Mouse (Mus musculus) bone marrow macrophage, adult 2 months (primary cell): ENCODE data around the gene Smim7. TPM values are rescaled to one million over a fixed set of nuclear protein-coding genes. Genes with fewer than 3 reads are reported as not detected.

Experiments
- H3K27ac ChIP-seq: 2 replicates; pipeline ENCODE4 v1.5.1; 2012; ENCODE audit warnings: low read depth, low read length; ENCODE audit not compliant: insufficient read depth
- H3K4me1 ChIP-seq: 2 replicates; pipeline ENCODE4 v1.6.1; 2012; ENCODE audit warnings: low read length; ENCODE audit not compliant: control insufficient read depth, insufficient read depth
- H3K4me3 ChIP-seq: 2 replicates; pipeline ENCODE4 v1.5.1; 2012; ENCODE audit warnings: mild to moderate bottlenecking, low read length, moderate library complexity; ENCODE audit not compliant: insufficient read depth
- CTCF ChIP-seq: IDR thresholded peaks from 2 replicates; pipeline ENCODE4 v1.5.1; 2012; ENCODE audit warnings: low read depth, mild to moderate bottlenecking, low read length, moderate library complexity
- POLR2A ChIP-seq: IDR thresholded peaks from 2 replicates; pipeline ENCODE4 v1.6.1; 2012; ENCODE audit warnings: mild to moderate bottlenecking, low read depth, low read length, borderline replicate concordance
- polyA plus RNA-seq: library from polyadenylated mRNA; stranded (reverse); fragments of >200 nt; gene quantifications from 2 replicates; pipeline ENCODE4 v1.2.4, GENCODE M21; 2012; ENCODE audit not compliant: missing spikeins, insufficient read depth, insufficient read length

Gene Smim7
- polyA plus RNA-seq, 1 experiment, result 68.6 TPM

GRCm38 (mm10) chr8:72577266-72577665 is 6.4 kb upstream of the Smim7 start:
- Histone ChIP-seq H3K4me1 (peaks cover 9% of the 10 kb centered on the region), H3K4me3 (no peak overlapping the region), H3K27ac (no peak overlapping the region)
- TF ChIP-seq CTCF (no peak), POLR2A (no peak)

GRCm38 (mm10) chr8:72575915-72576314 is 5.0 kb upstream of the Smim7 start:
- no peak overlapping the region for H3K4me3 ChIP-seq
- TF ChIP-seq POLR2A, result no peak
- TF ChIP-seq CTCF, result no peak

GRCm38 (mm10) chr8:72573450-72573849 is 2.6 kb upstream of the Smim7 start:
- Histone ChIP-seq H3K4me3 (no peak overlapping the region), H3K4me1 (peaks cover 8% of the 10 kb centered on the region), H3K27ac (no peak overlapping the region)
- TF ChIP-seq CTCF, result no peak
- TF ChIP-seq POLR2A, result no peak

More at GRCm38 (mm10) chr8:72575915-72576314, 5.0 kb upstream of the Smim7 start:
- H3K4me1 ChIP-seq, result peaks cover 3% of the 10 kb centered on the region; the same call in 1 of the 2 replicates
- H3K27ac ChIP-seq, result no peak overlapping the region

- TF ChIP-seq POLR2A (no peak), CTCF (no peak)
- Histone ChIP-seq H3K4me3 (peak overlapping the region; percentile 79), H3K27ac (no peak overlapping the region), H3K4me1 (peaks cover 8% of the 10 kb centered on the region)
Measured at GRCm38 (mm10) chr8:72572507-72572906, 1.6 kb upstream of the Smim7 start.

- TF ChIP-seq CTCF, result no peak
- no peak for TF ChIP-seq POLR2A
- Histone ChIP-seq H3K4me3 (peak within 1 kb of the TSS; percentile 79), H3K27ac (peak within 1 kb of the TSS; percentile 81), H3K4me1 (peaks cover 8% of the 10 kb centered on the region)
Measured at GRCm38 (mm10) chr8:72571611-72572473, 954 bp upstream of the Smim7 start, which contains the start of gene Tmem38a. Tmem38a (plus strand) TSS chr8:72572055.

- TF ChIP-seq POLR2A, result no peak
- no peak for TF ChIP-seq CTCF
- no peak overlapping the region for H3K4me3 ChIP-seq
- H3K27ac ChIP-seq, result no peak overlapping the region
- H3K4me1 ChIP-seq, result peaks cover 5% of the 10 kb centered on the region
Measured at GRCm38 (mm10) chr8:72565970-72566369, 4.9 kb downstream of the Smim7 start.

GRCm38 (mm10) chr8:72561111-72561689 is 9.7 kb downstream of the Smim7 start:
- Histone ChIP-seq H3K4me1 (no peaks in the 10 kb centered on the region), H3K4me3 (no peak overlapping the region), H3K27ac (no peak overlapping the region)
- TF ChIP-seq CTCF, result no peak
- TF ChIP-seq POLR2A, result no peak

GRCm38 (mm10) chr8:72555770-72556169 is 15.1 kb downstream of the Smim7 start:
- TF ChIP-seq CTCF (no peak), POLR2A (no peak)
- Histone ChIP-seq H3K27ac (no peak overlapping the region), H3K4me1 (no peaks in the 10 kb centered on the region)

GRCm38 (mm10) chr8:72549314-72549892 is 21.5 kb downstream of the Smim7 start:
- H3K27ac ChIP-seq, result 0 out of 2 replicates have a peak overlapping the region, but pooled peaks have one; percentile 13
- peaks cover 8% of the 10 kb centered on the region for H3K4me1 ChIP-seq
- H3K4me3 ChIP-seq, result peak overlapping the region; percentile 91
- no peak for TF ChIP-seq POLR2A
- TF ChIP-seq CTCF, result no peak

More at GRCm38 (mm10) chr8:72555770-72556169, 15.1 kb downstream of the Smim7 start:
- H3K4me3 ChIP-seq, result no peak overlapping the region

GRCm38 (mm10) chr8:72548644-72549313 is 22.1 kb downstream of the Smim7 start:
- TF ChIP-seq CTCF, result no peak
- TF ChIP-seq POLR2A, result no peak
- H3K4me3 ChIP-seq, result peak overlapping the region; percentile 91
- peak overlapping the region; percentile 84 for H3K27ac ChIP-seq
- peaks cover 8% of the 10 kb centered on the region for H3K4me1 ChIP-seq
